Mouse (Mus musculus) liver, embryonic 12.5 days (tissue): ENCODE results near the gene Ush2a. TPM values are rescaled to one million over a fixed set of nuclear protein-coding genes. Genes with fewer than 3 reads are reported as not detected.
A peak's percentile ranks its signal among the peaks of the same experiment; 100 is the strongest.

ENCODE experiments used
- ATAC-seq: fragments of 200-750 bp; cut with Nextera tagmentation; 2 replicates; pipeline ENCODE4 v1.8.0; 2017; ENCODE audit warnings: moderate number of reproducible peaks, mild to moderate bottlenecking, moderate library complexity
- H3K27ac ChIP-seq: fragments of 300-500 bp; sonication (generic); 2 replicates; pipeline ENCODE4 v1.5.1; 2016; ENCODE audit warnings: mild to moderate bottlenecking
- H3K27me3 ChIP-seq: fragments of 300-500 bp; sonication (generic); replicated peaks from 2 replicates; pipeline ENCODE4 v1.6.1; 2016; ENCODE audit warnings: mild to moderate bottlenecking, moderate library complexity
- H3K36me3 ChIP-seq: fragments of 300-500 bp; sonication (generic); 2 replicates; pipeline ENCODE4 v1.6.1; 2016; ENCODE audit warnings: mild to moderate bottlenecking, moderate library complexity
- H3K4me1 ChIP-seq: fragments of 300-500 bp; sonication (generic); 2 replicates; pipeline ENCODE4 v1.6.1; 2016
- H3K4me2 ChIP-seq: fragments of 300-500 bp; sonication (generic); 2 replicates; pipeline ENCODE4 v1.6.1; 2016; ENCODE audit warnings: mild to moderate bottlenecking, moderate library complexity
- H3K4me3 ChIP-seq: fragments of 300-500 bp; sonication (generic); 2 replicates; pipeline ENCODE4 v1.5.1; 2016; ENCODE audit warnings: mild to moderate bottlenecking, moderate library complexity
- H3K9ac ChIP-seq: fragments of 300-500 bp; sonication (generic); 2 replicates; pipeline ENCODE4 v1.6.1; 2016; ENCODE audit warnings: mild to moderate bottlenecking, moderate library complexity
- H3K9me3 ChIP-seq: fragments of 300-500 bp; sonication (generic); replicated peaks from 2 replicates; pipeline ENCODE4 v1.6.1; 2016; ENCODE audit warnings: mild to moderate bottlenecking, moderate library complexity
- WGBS: fragments of 180-500 bp; shearing (Covaris S2); methylation state at CpG from one replicate; pipeline ENCODE4 v1.1.7; 2016; ENCODE audit not compliant: insufficient replicate concordance; 5-methylcytosine and 5-hydroxymethylcytosine counted together
- polyA plus RNA-seq: library from polyadenylated mRNA; unstranded; fragments of >200 nt; fragmentation: Nextera tagmentation; extraction: Ambion mirVana; gene quantifications from 2 replicates; pipeline ENCODE4 v1.2.1, GENCODE M21; 2016

Ush2a gene
- polyA plus RNA-seq, 1 experiment from 2014 or later, result 0.06 TPM

GRCm38 (mm10) chr1:188656121-188656520 is 394.3 kb downstream of the Ush2a start:
- Histone ChIP-seq H3K4me2 (no peak overlapping the region), H3K27ac (no peak overlapping the region), H3K36me3 (no peaks in the 10 kb centered on the region), H3K4me3 (no peak overlapping the region), H3K9ac (no peak overlapping the region), H3K27me3 (0 out of 2 replicates have a peak, but pooled peaks cover 4% of the 10 kb centered on the region), H3K9me3 (no peaks in the 10 kb centered on the region), H3K4me1 (no peaks in the 10 kb centered on the region)
- no peak for ATAC-seq
- 71% methylated on average over 12 of the region's 12 CpGs for WGBS

GRCm38 (mm10) chr1:188659159-188659558 is 397.3 kb downstream of the Ush2a start:
- 0 out of 2 replicates have a peak, but pooled peaks cover 4% of the 10 kb centered on the region for H3K27me3 ChIP-seq
- H3K4me1 ChIP-seq, result no peaks in the 10 kb centered on the region

GRCm38 (mm10) chr1:188660339-188660738 is 398.5 kb downstream of the Ush2a start:
- 17% methylated on average over 3 of the region's 3 CpGs for WGBS
- H3K9me3 ChIP-seq, result no peaks in the 10 kb centered on the region
- no peak for ATAC-seq
- H3K27ac ChIP-seq, result no peak overlapping the region
- H3K27me3 ChIP-seq, result 0 out of 2 replicates have a peak, but pooled peaks cover 4% of the 10 kb centered on the region
- H3K9ac ChIP-seq, result no peak overlapping the region
- H3K4me1 ChIP-seq, result no peaks in the 10 kb centered on the region
- peak overlapping the region; percentile 29 for H3K4me2 ChIP-seq
- no peak overlapping the region for H3K4me3 ChIP-seq
- no peaks in the 10 kb centered on the region for H3K36me3 ChIP-seq

More at GRCm38 (mm10) chr1:188659159-188659558, 397.3 kb downstream of the Ush2a start:
- ATAC-seq, result no peak
- H3K9me3 ChIP-seq, result no peaks in the 10 kb centered on the region
- no peak overlapping the region for H3K4me2 ChIP-seq
- no peak overlapping the region for H3K4me3 ChIP-seq
- H3K9ac ChIP-seq, result no peak overlapping the region
- H3K27ac ChIP-seq, result no peak overlapping the region
- H3K36me3 ChIP-seq, result no peaks in the 10 kb centered on the region
- WGBS, result 29% methylated on average over 3 of the region's 3 CpGs

GRCm38 (mm10) chr1:188660882-188661281 is 399.1 kb downstream of the Ush2a start:
- H3K4me2 ChIP-seq, result peak overlapping the region; percentile 29
- ATAC-seq, result no peak
- H3K36me3 ChIP-seq, result no peaks in the 10 kb centered on the region
- whole genome bisulfite sequencing, result 14% methylated on average over 8 of the region's 8 CpGs
- no peaks in the 10 kb centered on the region for H3K4me1 ChIP-seq
- no peaks in the 10 kb centered on the region for H3K9me3 ChIP-seq
- 0 out of 2 replicates have a peak, but pooled peaks cover 4% of the 10 kb centered on the region for H3K27me3 ChIP-seq
- no peak overlapping the region for H3K27ac ChIP-seq
- no peak overlapping the region for H3K9ac ChIP-seq
- no peak overlapping the region for H3K4me3 ChIP-seq

DNA sequence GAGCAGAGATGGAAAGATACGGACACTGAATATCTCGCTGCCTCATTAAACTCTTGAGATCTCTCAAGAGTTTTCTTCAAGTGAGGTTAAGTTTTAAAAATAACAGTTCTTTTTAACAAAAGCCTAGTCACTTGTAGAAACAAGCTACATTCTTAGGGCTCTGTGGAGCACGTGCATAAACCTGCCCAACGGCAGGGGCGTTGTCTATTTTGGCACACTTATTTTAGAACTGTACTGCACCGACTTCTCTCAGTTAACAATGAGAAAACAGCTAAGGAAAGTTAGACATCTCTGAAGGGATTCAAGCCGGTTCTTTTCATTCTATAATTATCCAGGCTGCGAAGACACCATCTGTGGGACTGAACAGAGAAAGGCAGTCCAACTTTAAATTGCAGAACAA is 405.6 kb downstream of the Ush2a start:
- Histone ChIP-seq H3K4me3 (no peak overlapping the region), H3K27me3 (no peaks in the 10 kb centered on the region), H3K4me2 (no peak overlapping the region), H3K9me3 (no peaks in the 10 kb centered on the region), H3K9ac (no peak overlapping the region), H3K4me1 (no peaks in the 10 kb centered on the region), H3K27ac (no peak overlapping the region), H3K36me3 (no peaks in the 10 kb centered on the region)
- 71% methylated on average over 8 of the region's 8 CpGs for WGBS
- no peak for ATAC-seq

GRCm38 (mm10) chr1:188668513-188668912 is 406.7 kb downstream of the Ush2a start:
- H3K4me2 ChIP-seq, result no peak overlapping the region
- WGBS, result 36% methylated on average over 12 of the region's 12 CpGs
- H3K27ac ChIP-seq, result no peak overlapping the region
- no peaks in the 10 kb centered on the region for H3K36me3 ChIP-seq
- ATAC-seq, result no peak
- no peaks in the 10 kb centered on the region for H3K27me3 ChIP-seq
- H3K4me1 ChIP-seq, result no peaks in the 10 kb centered on the region
- H3K9me3 ChIP-seq, result no peaks in the 10 kb centered on the region
- no peak overlapping the region for H3K9ac ChIP-seq
- H3K4me3 ChIP-seq, result no peak overlapping the region

DNA sequence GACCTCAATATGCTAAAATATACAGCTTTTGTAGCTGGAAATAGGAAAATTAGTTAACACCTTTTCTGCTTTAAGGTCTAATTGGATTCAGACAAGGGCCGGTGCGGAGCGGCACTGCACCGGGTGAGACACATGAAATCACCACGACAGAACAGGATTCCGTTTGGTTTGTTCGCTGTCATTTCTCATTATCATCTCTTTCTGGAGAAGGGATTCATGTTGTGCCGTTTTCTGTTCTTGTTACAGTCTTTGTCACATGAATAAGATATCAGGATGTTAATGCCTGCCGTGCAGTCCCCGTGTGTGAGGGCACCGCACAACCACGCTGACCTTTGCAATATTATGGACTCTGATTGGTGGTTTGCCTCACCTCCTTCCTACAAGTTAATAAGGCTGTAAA is 411.0 kb downstream of the Ush2a start:
- ATAC-seq, result no peak
- H3K4me3 ChIP-seq, result no peak overlapping the region
- no peak overlapping the region for H3K4me2 ChIP-seq
- no peaks in the 10 kb centered on the region for H3K4me1 ChIP-seq
- H3K27ac ChIP-seq, result no peak overlapping the region
- no peaks in the 10 kb centered on the region for H3K9me3 ChIP-seq
- no peaks in the 10 kb centered on the region for H3K36me3 ChIP-seq
- H3K27me3 ChIP-seq, result no peaks in the 10 kb centered on the region
- no peak overlapping the region for H3K9ac ChIP-seq
- 84% methylated on average over 12 of the region's 12 CpGs for WGBS

- H3K27ac ChIP-seq, result no peak overlapping the region
- no peak overlapping the region for H3K4me3 ChIP-seq
- 61% methylated on average over 8 of the region's 8 CpGs for WGBS
- no peaks in the 10 kb centered on the region for H3K27me3 ChIP-seq
- no peak for ATAC-seq
- no peak overlapping the region for H3K4me2 ChIP-seq
- no peaks in the 10 kb centered on the region for H3K4me1 ChIP-seq
- H3K9ac ChIP-seq, result no peak overlapping the region
- no peaks in the 10 kb centered on the region for H3K9me3 ChIP-seq
- no peaks in the 10 kb centered on the region for H3K36me3 ChIP-seq
These were observed 413.1 kb downstream of the Ush2a start for GRCm38 (mm10) chr1:188674640-188675510.

- no peak overlapping the region for H3K4me2 ChIP-seq
- WGBS, result 50% methylated on average over 10 of the region's 10 CpGs
- H3K4me1 ChIP-seq, result no peaks in the 10 kb centered on the region
- H3K9ac ChIP-seq, result no peak overlapping the region
- no peaks in the 10 kb centered on the region for H3K36me3 ChIP-seq
- no peak overlapping the region for H3K27ac ChIP-seq
- no peaks in the 10 kb centered on the region for H3K9me3 ChIP-seq
- peak; percentile 76 for ATAC-seq
- no peak overlapping the region for H3K4me3 ChIP-seq
- no peaks in the 10 kb centered on the region for H3K27me3 ChIP-seq
These were observed 413.7 kb downstream of the Ush2a start for GRCm38 (mm10) chr1:188675511-188675863.

GRCm38 (mm10) chr1:188678189-188678588 is 416.4 kb downstream of the Ush2a start:
- 40% methylated on average over 8 of the region's 8 CpGs for WGBS
- H3K27me3 ChIP-seq, result no peaks in the 10 kb centered on the region
- no peak overlapping the region for H3K9ac ChIP-seq
- H3K4me1 ChIP-seq, result no peaks in the 10 kb centered on the region
- H3K27ac ChIP-seq, result no peak overlapping the region
- no peaks in the 10 kb centered on the region for H3K9me3 ChIP-seq
- no peak overlapping the region for H3K4me3 ChIP-seq
- ATAC-seq, result no peak
- no peak overlapping the region for H3K4me2 ChIP-seq
- H3K36me3 ChIP-seq, result no peaks in the 10 kb centered on the region

DNA sequence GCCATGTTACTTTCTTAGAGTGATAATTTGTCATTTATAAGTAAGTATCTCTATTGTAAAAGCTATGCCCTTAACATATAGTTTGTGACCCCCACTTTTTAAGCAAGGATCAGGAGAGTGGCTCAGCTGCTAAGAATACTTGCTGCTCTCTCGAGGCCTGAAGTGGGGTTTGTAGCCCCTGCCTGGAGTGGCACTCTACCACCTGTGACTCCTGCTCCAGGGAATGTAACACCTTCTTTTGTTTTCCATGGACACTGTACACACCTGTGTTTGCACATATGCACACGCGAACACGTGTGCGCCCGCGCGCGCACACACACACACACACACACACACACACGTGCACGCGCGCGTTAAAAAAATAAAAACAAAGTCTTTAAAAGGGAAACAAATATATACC is 424.5 kb downstream of the Ush2a start:
- no peak overlapping the region for H3K27ac ChIP-seq
- no peaks in the 10 kb centered on the region for H3K9me3 ChIP-seq
- no peak overlapping the region for H3K9ac ChIP-seq
- H3K4me1 ChIP-seq, result no peaks in the 10 kb centered on the region
- no peaks in the 10 kb centered on the region for H3K27me3 ChIP-seq
- no peak overlapping the region for H3K4me2 ChIP-seq
- ATAC-seq, result no peak
- WGBS, result 92% methylated on average over 14 of the region's 14 CpGs
- H3K36me3 ChIP-seq, result no peaks in the 10 kb centered on the region
- H3K4me3 ChIP-seq, result no peak overlapping the region

DNA sequence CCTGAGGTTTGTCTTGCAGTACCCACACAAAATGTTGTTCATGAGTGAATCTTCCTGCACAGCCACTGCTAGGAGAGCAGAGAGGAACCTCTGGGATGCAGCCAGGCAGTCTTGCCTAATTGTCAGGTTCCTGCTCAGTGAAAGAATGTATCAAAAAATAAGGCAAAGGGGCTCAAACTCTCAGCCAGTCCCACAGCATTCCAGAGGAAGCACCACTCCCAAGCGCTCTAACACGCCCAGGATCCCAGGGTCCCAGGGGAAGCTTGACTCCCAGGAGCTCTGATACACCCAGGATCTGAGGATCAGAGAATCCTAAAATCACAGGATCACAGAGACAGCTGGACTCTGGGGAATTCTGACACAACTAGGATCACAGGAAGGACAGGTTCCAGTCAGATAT is 434.5 kb downstream of the Ush2a start:
- no peak overlapping the region for H3K27ac ChIP-seq
- H3K4me1 ChIP-seq, result no peaks in the 10 kb centered on the region
- 78% methylated on average over 2 of the region's 2 CpGs for WGBS
- H3K36me3 ChIP-seq, result no peaks in the 10 kb centered on the region
- H3K4me3 ChIP-seq, result no peak overlapping the region
- ATAC-seq, result no peak
- H3K9me3 ChIP-seq, result no peaks in the 10 kb centered on the region
- H3K9ac ChIP-seq, result no peak overlapping the region
- no peak overlapping the region for H3K4me2 ChIP-seq
- H3K27me3 ChIP-seq, result no peaks in the 10 kb centered on the region
